Mouse (Mus musculus) limb, embryonic 14.5 days (tissue): ENCODE measurements around the gene Meis3. TPM values are rescaled to one million over a fixed set of nuclear protein-coding genes. Genes with fewer than 3 reads are reported as not detected.

Experiments
- ATAC-seq: fragments of 200-750 bp; cut with Nextera tagmentation; 2 replicates; pipeline ENCODE4 v1.8.0; 2017; ENCODE audit warnings: low read depth, moderate number of reproducible peaks, moderate TSS enrichment; ENCODE audit not compliant: low FRiP score
- DNase-seq: peaks from one replicate; pipeline ENCODE4 v3.0.0-alpha.2; 2015; ENCODE audit warnings: low spot score
- H3K27ac ChIP-seq: fragments of 300-500 bp; sonication (generic); replicated peaks from 2 replicates; pipeline ENCODE4 v1.5.1; 2014; ENCODE audit warnings: low read depth, mild to moderate bottlenecking, low read length, moderate library complexity, mixed read lengths
- H3K27me3 ChIP-seq: fragments of 300-500 bp; sonication (generic); 2 replicates; pipeline ENCODE4 v1.6.1; 2014; ENCODE audit warnings: low read length, mixed read lengths; ENCODE audit not compliant: control insufficient read depth, insufficient read depth
- H3K36me3 ChIP-seq: fragments of 300-500 bp; sonication (generic); 2 replicates; pipeline ENCODE4 v1.6.1; 2014; ENCODE audit warnings: mild to moderate bottlenecking, low read length, moderate library complexity, mixed read lengths; ENCODE audit not compliant: control insufficient read depth, insufficient read depth
- H3K4me1 ChIP-seq: fragments of 300-500 bp; sonication (generic); 2 replicates; pipeline ENCODE4 v1.6.1; 2014; ENCODE audit warnings: antibody characterized with exemption, low read length, mixed read lengths; ENCODE audit not compliant: control insufficient read depth, insufficient read depth
- H3K4me2 ChIP-seq: fragments of 300-500 bp; sonication (generic); replicated peaks from 2 replicates; pipeline ENCODE4 v1.6.1; 2014; ENCODE audit warnings: low read depth, mild to moderate bottlenecking, low read length, moderate library complexity; ENCODE audit not compliant: severe bottlenecking
- H3K4me3 ChIP-seq: fragments of 300-500 bp; sonication (generic); replicated peaks from 2 replicates; pipeline ENCODE4 v1.5.1; 2014; ENCODE audit warnings: low read length
- H3K9ac ChIP-seq: fragments of 300-500 bp; sonication (generic); 2 replicates; pipeline ENCODE4 v1.6.1; 2014; ENCODE audit warnings: mild to moderate bottlenecking, low read depth, low read length, moderate library complexity; ENCODE audit not compliant: severe bottlenecking
- H3K9me3 ChIP-seq: fragments of 300-500 bp; sonication (generic); 2 replicates; pipeline ENCODE4 v1.6.1; 2016; ENCODE audit warnings: low read length; ENCODE audit not compliant: control insufficient read depth
- POLR2A ChIP-seq: fragments of 200-500 bp; IDR thresholded peaks from 2 replicates; pipeline ENCODE4 v1.8.0; 2012; ENCODE audit warnings: inconsistent platforms, mild to moderate bottlenecking, moderate library complexity, borderline replicate concordance; ENCODE audit not compliant: insufficient read depth, insufficient read length; ENCODE audit errors: extremely low read depth
- WGBS: fragments of 180-500 bp; shearing (Covaris S2); extraction: QIAGEN DNeasy Blood & Tissue Kit; methylation state at CpG from one replicate; pipeline ENCODE4 v1.1.7; 2014; 5-methylcytosine and 5-hydroxymethylcytosine counted together
- polyA plus RNA-seq, 2 experiments: library from polyadenylated mRNA; depleted of rRNA in 1 of 2; stranded (reverse) in 1 of 2; unstranded in 1 of 2; fragments of >200 nt; fragmentation: Nextera tagmentation in 1 of 2; extraction: Ambion mirVana in 1 of 2; gene quantifications; 2 replicates each; pipeline versions ENCODE4 v1.2.1 to v1.2.3; 2012 to 2014

The Meis3 gene
- polyA plus RNA-seq, 2 experiments: 15.1 to 29.3 TPM

GRCm38 (mm10) chr7:16203505-16203903 lies 28.6 kb downstream of the Meis3 start:
- no peak overlapping the region for H3K4me2 ChIP-seq
- H3K4me1 ChIP-seq: no peaks in the 10 kb centered on the region
- DNase-seq: no peak
- no peak overlapping the region for H3K4me3 ChIP-seq
- no peak overlapping the region for H3K9ac ChIP-seq
- no peak for ATAC-seq
- H3K27ac ChIP-seq: no peak overlapping the region
- 89% methylated on average over 13 of the region's 13 CpGs for WGBS
- H3K27me3 ChIP-seq: no peaks in the 10 kb centered on the region
- H3K36me3 ChIP-seq: peaks cover 78% of the 10 kb centered on the region
- TF ChIP-seq POLR2A: no peak
- H3K9me3 ChIP-seq: no peaks in the 10 kb centered on the region

GRCm38 (mm10) chr7:16204791-16205190 lies 29.9 kb downstream of the Meis3 start:
- DNase-seq: no peak
- WGBS: 83% methylated on average over 8 of the region's 9 CpGs
- Histone ChIP-seq H3K36me3 (peaks cover 76% of the 10 kb centered on the region), H3K27me3 (no peaks in the 10 kb centered on the region), H3K9me3 (no peaks in the 10 kb centered on the region), H3K4me1 (no peaks in the 10 kb centered on the region), H3K27ac (no peak overlapping the region), H3K4me2 (no peak overlapping the region), H3K9ac (no peak overlapping the region), H3K4me3 (no peak overlapping the region)
- no peak for TF ChIP-seq POLR2A
- ATAC-seq: no peak

- no peak for TF ChIP-seq POLR2A
- WGBS: 73% methylated on average over 7 of the region's 7 CpGs
- no peak overlapping the region for H3K9ac ChIP-seq
- no peaks in the 10 kb centered on the region for H3K4me1 ChIP-seq
- H3K4me2 ChIP-seq: no peak overlapping the region
- no peak overlapping the region for H3K27ac ChIP-seq
- DNase-seq: no peak
- peaks cover 80% of the 10 kb centered on the region for H3K36me3 ChIP-seq
- ATAC-seq: no peak
- H3K27me3 ChIP-seq: no peaks in the 10 kb centered on the region
- H3K4me3 ChIP-seq: no peak overlapping the region
- H3K9me3 ChIP-seq: no peaks in the 10 kb centered on the region
Measured at GRCm38 (mm10) chr7:16207076-16207475, 32.2 kb downstream of the Meis3 start.

- H3K4me2 ChIP-seq: no peak overlapping the region
- H3K4me1 ChIP-seq: no peaks in the 10 kb centered on the region
- ATAC-seq (no peak), DNase-seq (no peak)
- no peak overlapping the region for H3K9ac ChIP-seq
- H3K4me3 ChIP-seq: no peak overlapping the region
- 91% methylated on average over 10 of the region's 10 CpGs for WGBS
- TF ChIP-seq POLR2A: no peak
- no peaks in the 10 kb centered on the region for H3K27me3 ChIP-seq
- H3K36me3 ChIP-seq: peaks cover 76% of the 10 kb centered on the region
- H3K9me3 ChIP-seq: no peaks in the 10 kb centered on the region
- no peak overlapping the region for H3K27ac ChIP-seq
Measured at GRCm38 (mm10) chr7:16207496-16207895, 32.6 kb downstream of the Meis3 start.

- ATAC-seq: no peak
- Histone ChIP-seq H3K27me3 (no peaks in the 10 kb centered on the region), H3K27ac (no peak overlapping the region), H3K9me3 (no peaks in the 10 kb centered on the region), H3K9ac (no peak overlapping the region), H3K36me3 (peaks cover 75% of the 10 kb centered on the region), H3K4me1 (no peaks in the 10 kb centered on the region), H3K4me2 (no peak overlapping the region), H3K4me3 (no peak overlapping the region)
- TF ChIP-seq POLR2A: no peak
- WGBS: 87% methylated on average over 21 of the region's 21 CpGs
- no peak for DNase-seq
Measured at GRCm38 (mm10) chr7:16208781-16209665, 34.1 kb downstream of the Meis3 start.
